In genomic region chr7:135029136-135029535, GRCm38 (mm10) we compare ENCODE assay signal across 18 mouse cellular contexts.
DNase-seq lines count a peak whose midpoint lies in the region; ATAC-seq lines count a peak whose summit lies in the region.
"Had no signal": no experiment of that assay in that cellular context is flagged by ENCODE, and none has a peak within 500 bp of the region (broad histone marks: within the 10 kb centered on the region; RNA-seq: fewer than 3 reads in every experiment).

No protein-coding gene starts in this region.

- H3K27me3 ChIP-seq in heart, embryonic 11.5 days (ENCODE audit: control insufficient read depth, insufficient read depth, low read length): peaks cover 10% of the 10 kb centered on the region
- H3K27me3 ChIP-seq: embryonic facial prominence, embryonic 13.5 days; hindbrain, embryonic 12.5 days; liver, embryonic 12.5 days; midbrain, embryonic 15.5 days; Patski had no signal

- H3K4me2 ChIP-seq in heart, embryonic 11.5 days: no peak overlapping the region
- H3K4me2 ChIP-seq: embryonic facial prominence, embryonic 13.5 days; hindbrain, embryonic 12.5 days; liver, embryonic 12.5 days; midbrain, embryonic 15.5 days had no signal

- peak; percentile 31 to 40 for DNase-seq in cerebellum, postnatal 10 days
- no peak for DNase-seq in cerebellum, postnatal 36 days
- DNase-seq in layer of hippocampus, adult 9-11 months: peak; percentile 10
- no peak for DNase-seq in layer of hippocampus, adult 11-12 months (ENCODE audit: low spot score)
- DNase-seq in right cerebral cortex, postnatal 36 days (ENCODE audit: low spot score in 2 of 2): peak; percentile 1 to 6
- DNase-seq in right cerebral cortex, postnatal 4 days: no peak
- no peak for DNase-seq in Muller cell, postnatal 12 days (ENCODE audit: inconsistent ontology term)
- DNase-seq: kidney, postnatal 14 days; spleen, adult 18-20 months; thymus, postnatal 25 days had no signal

- no peak for ATAC-seq in heart, embryonic 11.5 days (replicated peaks; ENCODE audit: insufficient number of reproducible peaks, low FRiP score, low TSS enrichment)
- ATAC-seq: intestine, embryonic 16.5 days; liver, embryonic 12.5 days; midbrain, embryonic 15.5 days; Patski had no signal

- H3K9me3 ChIP-seq in heart, embryonic 11.5 days (replicated peaks; ENCODE audit: control insufficient read depth, low read length): no peaks in the 10 kb centered on the region
- H3K9me3 ChIP-seq: embryonic facial prominence, embryonic 13.5 days; forebrain, embryonic 10.5 days; hindbrain, embryonic 12.5 days; liver, embryonic 12.5 days; midbrain, embryonic 15.5 days had no signal

- H3K9ac ChIP-seq in heart, embryonic 11.5 days (ENCODE audit: low read depth, low read length): no peak overlapping the region
- H3K9ac ChIP-seq: embryonic facial prominence, embryonic 13.5 days; hindbrain, embryonic 12.5 days; liver, embryonic 12.5 days; midbrain, embryonic 15.5 days had no signal

- H3K27ac ChIP-seq in heart, embryonic 11.5 days (ENCODE audit: low read depth, low read length): no peak overlapping the region
- H3K27ac ChIP-seq: embryonic facial prominence, embryonic 13.5 days; forebrain, embryonic 10.5 days; hindbrain, embryonic 12.5 days; liver, embryonic 12.5 days; midbrain, embryonic 15.5 days had no signal

- H3K4me1 ChIP-seq in heart, embryonic 11.5 days (ENCODE audit: control insufficient read depth, insufficient read depth, low read length): peaks cover 13% of the 10 kb centered on the region
- H3K4me1 ChIP-seq: embryonic facial prominence, embryonic 13.5 days; liver, embryonic 12.5 days had no signal

- WGBS in heart, embryonic 11.5 days (ENCODE audit: insufficient replicate concordance): 75% methylated on average over 3 of the region's 3 CpGs

- H3K4me3 ChIP-seq in heart, embryonic 11.5 days (ENCODE audit: low read depth, low read length): no peak overlapping the region
- H3K4me3 ChIP-seq: embryonic facial prominence, embryonic 13.5 days; forebrain, embryonic 10.5 days; hindbrain, embryonic 12.5 days; liver, embryonic 12.5 days; midbrain, embryonic 15.5 days had no signal

- no peaks in the 10 kb centered on the region for H3K36me3 ChIP-seq in heart, embryonic 11.5 days (ENCODE audit: control insufficient read depth, insufficient read depth, low read length)
- H3K36me3 ChIP-seq: embryonic facial prominence, embryonic 13.5 days; forebrain, embryonic 10.5 days; hindbrain, embryonic 12.5 days; liver, embryonic 12.5 days; midbrain, embryonic 15.5 days had no signal

Comparison
In these comparisons a context has a peak if more than half of its experiments do, and no peak if none do; other contexts are left out.
1. DNase-seq: peak in cerebellum, postnatal 10 days (2 of 2), layer of hippocampus, adult 9-11 months (single experiment) and right cerebral cortex, postnatal 36 days (2 of 2); none in cerebellum, postnatal 36 days (0 of 2), layer of hippocampus, adult 11-12 months (single experiment), right cerebral cortex, postnatal 4 days (single experiment) and Muller cell, postnatal 12 days (single experiment).